Mouse (Mus musculus) liver, embryonic 16.5 days (tissue): ENCODE results near the gene Ppil2. TPM values are rescaled to one million over a fixed set of nuclear protein-coding genes. Genes with fewer than 3 reads are reported as not detected.

Experiments
- ATAC-seq: fragments of 200-750 bp; cut with Nextera tagmentation; 2 replicates; pipeline ENCODE4 v1.8.0; 2017; ENCODE audit warnings: low read depth, mild to moderate bottlenecking, moderate number of reproducible peaks, moderate library complexity
- H3K27ac ChIP-seq: fragments of 300-500 bp; sonication (generic); 2 replicates; pipeline ENCODE4 v1.5.1; 2014; ENCODE audit warnings: mild to moderate bottlenecking, low read length
- H3K27me3 ChIP-seq: fragments of 300-500 bp; sonication (generic); 2 replicates; pipeline ENCODE4 v1.6.1; 2014; ENCODE audit warnings: low read depth, low read length, mixed read lengths; ENCODE audit not compliant: control insufficient read depth, insufficient read depth
- H3K36me3 ChIP-seq: fragments of 300-500 bp; sonication (generic); 2 replicates; pipeline ENCODE4 v1.6.1; 2014; ENCODE audit warnings: mild to moderate bottlenecking; ENCODE audit not compliant: control insufficient read depth, insufficient read depth
- H3K4me1 ChIP-seq: fragments of 300-500 bp; sonication (generic); 2 replicates; pipeline ENCODE4 v1.6.1; 2014; ENCODE audit warnings: low read depth, low read length, mixed read lengths; ENCODE audit not compliant: control insufficient read depth
- H3K4me2 ChIP-seq: fragments of 300-500 bp; sonication (generic); 2 replicates; pipeline ENCODE4 v1.6.1; 2014; ENCODE audit warnings: low read depth, low read length, mixed read lengths
- H3K4me3 ChIP-seq: fragments of 300-500 bp; sonication (generic); 2 replicates; pipeline ENCODE4 v1.5.1; 2014; ENCODE audit warnings: low read depth, mild to moderate bottlenecking, low read length
- H3K9ac ChIP-seq: fragments of 300-500 bp; sonication (generic); 2 replicates; pipeline ENCODE4 v1.6.1; 2014; ENCODE audit warnings: low read depth, low read length
- H3K9me3 ChIP-seq: fragments of 300-500 bp; sonication (generic); replicated peaks from 2 replicates; pipeline ENCODE4 v1.6.1; 2016; ENCODE audit warnings: low read length; ENCODE audit not compliant: control insufficient read depth
- WGBS: fragments of 180-500 bp; shearing (Covaris S2); extraction: QIAGEN DNeasy Blood & Tissue Kit; methylation state at CpG from one replicate; pipeline ENCODE4 v1.1.7; 2014; ENCODE audit not compliant: insufficient replicate concordance; 5-methylcytosine and 5-hydroxymethylcytosine counted together
- microRNA counts: library from miRNA; unstranded; fragments of <30 nt; microRNA quantifications from one replicate; lab custom pipeline; 2016
- microRNA-seq: library from miRNA; unstranded; fragments of <30 nt; microRNA quantifications from one replicate; pipeline ENCODE4, GENCODE M21; 2016
- polyA plus RNA-seq: library from polyadenylated mRNA; unstranded; fragments of >200 nt; fragmentation: Nextera tagmentation; extraction: Ambion mirVana; gene quantifications from 2 replicates; pipeline ENCODE4 v1.2.1, GENCODE M21; 2015

Gene Ppil2
- polyA plus RNA-seq, 1 experiment from 2014 or later = 55.9 TPM

- Histone ChIP-seq H3K4me3 (no peak overlapping the region), H3K9me3 (no peaks in the 10 kb centered on the region), H3K27ac (no peak overlapping the region), H3K9ac (no peak overlapping the region), H3K36me3 (no peaks in the 10 kb centered on the region), H3K4me1 (no peaks in the 10 kb centered on the region), H3K27me3 (no peaks in the 10 kb centered on the region), H3K4me2 (no peak overlapping the region)
- ATAC-seq = no peak
- 56% methylated on average over 3 of the region's 3 CpGs for WGBS
These were observed 57.2 kb downstream of the Ppil2 start for GRCm38 (mm10) chr16:17053903-17054302.

GRCm38 (mm10) chr16:17052087-17052486 lies 59.0 kb downstream of the Ppil2 start:
- Histone ChIP-seq H3K36me3 (peaks cover 7% of the 10 kb centered on the region), H3K27ac (no peak overlapping the region), H3K4me1 (no peaks in the 10 kb centered on the region), H3K9me3 (no peaks in the 10 kb centered on the region), H3K4me3 (no peak overlapping the region), H3K9ac (no peak overlapping the region), H3K4me2 (no peak overlapping the region), H3K27me3 (no peaks in the 10 kb centered on the region)
- no peak for ATAC-seq
- WGBS = 73% methylated on average over 7 of the region's 7 CpGs

- Histone ChIP-seq H3K4me1 (no peaks in the 10 kb centered on the region), H3K4me2 (no peak overlapping the region), H3K9ac (no peak overlapping the region), H3K36me3 (peaks cover 10% of the 10 kb centered on the region), H3K27ac (no peak overlapping the region), H3K27me3 (no peaks in the 10 kb centered on the region), H3K9me3 (no peaks in the 10 kb centered on the region), H3K4me3 (no peak overlapping the region)
- ATAC-seq = no peak
- WGBS = 81% methylated on average over 1 of the region's 1 CpGs
These were observed 61.2 kb downstream of the Ppil2 start for GRCm38 (mm10) chr16:17049886-17050285.

GRCm38 (mm10) chr16:17045287-17045686 lies 65.8 kb downstream of the Ppil2 start:
- Histone ChIP-seq H3K9me3 (no peaks in the 10 kb centered on the region), H3K36me3 (peaks cover 26% of the 10 kb centered on the region), H3K9ac (no peak overlapping the region), H3K4me3 (no peak overlapping the region), H3K4me2 (no peak overlapping the region), H3K27me3 (no peaks in the 10 kb centered on the region), H3K4me1 (no peaks in the 10 kb centered on the region), H3K27ac (no peak overlapping the region)
- ATAC-seq = no peak
- WGBS = 83% methylated on average over 3 of the region's 3 CpGs

GRCm38 (mm10) chr16:17044320-17044719 lies 66.7 kb downstream of the Ppil2 start:
- Histone ChIP-seq H3K4me1 (no peaks in the 10 kb centered on the region), H3K4me3 (no peak overlapping the region), H3K9ac (no peak overlapping the region), H3K27ac (no peak overlapping the region), H3K36me3 (peaks cover 30% of the 10 kb centered on the region), H3K9me3 (no peaks in the 10 kb centered on the region), H3K4me2 (no peak overlapping the region), H3K27me3 (no peaks in the 10 kb centered on the region)
- ATAC-seq = no peak
- 77% methylated on average over 3 of the region's 3 CpGs for WGBS

GRCm38 (mm10) chr16:17041417-17041816 lies 69.6 kb downstream of the Ppil2 start:
- ATAC-seq = no peak
- Histone ChIP-seq H3K27ac (no peak overlapping the region), H3K4me2 (no peak overlapping the region), H3K36me3 (peaks cover 41% of the 10 kb centered on the region), H3K27me3 (no peaks in the 10 kb centered on the region), H3K4me3 (no peak overlapping the region), H3K9ac (no peak overlapping the region), H3K9me3 (no peaks in the 10 kb centered on the region), H3K4me1 (no peaks in the 10 kb centered on the region)
- 71% methylated on average over 1 of the region's 1 CpGs for WGBS

- Histone ChIP-seq H3K36me3 (peaks cover 46% of the 10 kb centered on the region), H3K9me3 (no peaks in the 10 kb centered on the region), H3K27me3 (no peaks in the 10 kb centered on the region), H3K4me3 (no peak overlapping the region), H3K4me2 (no peak overlapping the region), H3K27ac (no peak overlapping the region), H3K9ac (no peak overlapping the region), H3K4me1 (no peaks in the 10 kb centered on the region)
- 91% methylated on average over 3 of the region's 3 CpGs for WGBS
- ATAC-seq = no peak
These were observed 70.3 kb downstream of the Ppil2 start for GRCm38 (mm10) chr16:17040716-17041115.

MicroRNA genes within 50 kb of the gene (microRNA counts, 519-probe panel; counts per million panel counts)
- microRNA mmu-miR-130b (lab: Ali Mortazavi, UCI) (3,003 counts per million, percentile 83 among the panel's probes with 10 or more counts), microRNA mmu-miR-301b (lab: Ali Mortazavi, UCI) (1,937 counts per million, percentile 24 among the panel's probes with 10 or more counts)

Small RNA genes lying within 50 kb of the gene (microRNA-seq; reads per million reads assigned to microRNA genes)
- 5,170 reads per million, percentile 89 among the genes with 10 or more reads in this experiment for gene Mir130b
- 53.9 reads per million, percentile 47 among the genes with 10 or more reads in this experiment for gene Mir301b

Other genes starting within 250 kb of the Ppil2 start
- 17.5 and 20.5 TPM in 2 replicates for gene Igll1, start 247.3 kb downstream of the Ppil2 start, polyA plus RNA-seq
- gene Top3b, start 240.5 kb downstream of the Ppil2 start, polyA plus RNA-seq = 19.3 and 22.6 TPM in 2 replicates
- gene Vpreb1, start 240.4 kb downstream of the Ppil2 start, polyA plus RNA-seq = 12.4 and 15.4 TPM in 2 replicates
- 7.5 and 8.1 TPM in 2 replicates for gene Ppm1f, start 214.8 kb downstream of the Ppil2 start, polyA plus RNA-seq
- 72.0 and 74.9 TPM in 2 replicates for gene Mapk1, start 127.9 kb downstream of the Ppil2 start, polyA plus RNA-seq
- 0.68 and 0.93 TPM in 2 replicates for gene Ypel1, start 41.6 kb downstream of the Ppil2 start, polyA plus RNA-seq
- 13.1 and 14.8 TPM in 2 replicates for gene 2610318N02Rik, start 13.9 kb upstream of the Ppil2 start, polyA plus RNA-seq
- gene Sdf2l1, start 21.1 kb upstream of the Ppil2 start, polyA plus RNA-seq = 43.3 and 45.5 TPM in 2 replicates
- 5.3 and 5.6 TPM in 2 replicates for gene Ydjc, start 33.4 kb upstream of the Ppil2 start, polyA plus RNA-seq
- gene Ccdc116, start 36.0 kb upstream of the Ppil2 start, polyA plus RNA-seq = 0.14 and 0.45 TPM in 2 replicates
- 164 and 179 TPM in 2 replicates for gene Ube2l3, start 91.4 kb upstream of the Ppil2 start, polyA plus RNA-seq
- gene Rimbp3, start 97.3 kb upstream of the Ppil2 start, polyA plus RNA-seq = 0.04 and 0.05 TPM in 2 replicates
- 3.0 and 3.4 TPM in 2 replicates for gene Hic2, start 122.3 kb upstream of the Ppil2 start, polyA plus RNA-seq
- 2.9 and 4.0 TPM in 2 replicates for gene Tmem191c, start 164.8 kb upstream of the Ppil2 start, polyA plus RNA-seq
- 242 and 251 TPM in 2 replicates for gene Serpind1, start 220.1 kb upstream of the Ppil2 start, polyA plus RNA-seq